Mouse (Mus musculus): ENCODE measurements around the gene Galnt14. TPM values are rescaled to one million over a fixed set of nuclear protein-coding genes. Genes with fewer than 3 reads are reported as not detected.

Galnt14 gene
- 11.8 TPM for polyA plus RNA-seq (2014; fragmentation: Illumina TruSeq; extraction: RNeasy Lipid Tissue Mini Kit (QIAGEN cat#74804); ENCODE audit: low read depth, low replicate concordance)

GRCm38 (mm10) chr17:73710042-73710911 lies at the start of gene Galnt14:
Gene Galnt14 (minus strand): TSS chr17:73710453.

Other genes starting within 250 kb of the Galnt14 start
- gene Ehd3, start 93.7 kb upstream of the Galnt14 start, polyA plus RNA-seq (2014; fragmentation: Illumina TruSeq; extraction: RNeasy Lipid Tissue Mini Kit (QIAGEN cat#74804); ENCODE audit: low read depth, low replicate concordance) = 25.3 TPM
- 17.8 TPM for gene Xdh, start 239.7 kb upstream of the Galnt14 start, polyA plus RNA-seq (2014; fragmentation: Illumina TruSeq; extraction: RNeasy Lipid Tissue Mini Kit (QIAGEN cat#74804); ENCODE audit: low read depth, low replicate concordance)